Mouse (Mus musculus) mouse embryonic stem cell (cell line): ENCODE results near the gene Scaf4.

ENCODE experiments used
- in situ Hi-C, 2 experiments: fragments of 300-500 bp; cut with MboI; formaldehyde crosslinking; loops; 1 replicate in 1 of 2; 3 replicates in 1 of 2; pipeline ENCODE4 v1.14.3; 2019 to 2020; ENCODE audit warnings: low sequenced_read_pairs in 2 of 2, low pct_unique_long_range_greater_than_20kb in 1 of 2, mixed read lengths in 1 of 2; ENCODE audit not compliant: unreplicated experiment in 1 of 2

The Scaf4 gene

GRCm38 (mm10) chr16:90283905-90284891, at the start of gene Scaf4:
TSS of gene Scaf4 (minus strand) at chr16:90284503.
- in situ Hi-C loops: no loop called here

DNA sequence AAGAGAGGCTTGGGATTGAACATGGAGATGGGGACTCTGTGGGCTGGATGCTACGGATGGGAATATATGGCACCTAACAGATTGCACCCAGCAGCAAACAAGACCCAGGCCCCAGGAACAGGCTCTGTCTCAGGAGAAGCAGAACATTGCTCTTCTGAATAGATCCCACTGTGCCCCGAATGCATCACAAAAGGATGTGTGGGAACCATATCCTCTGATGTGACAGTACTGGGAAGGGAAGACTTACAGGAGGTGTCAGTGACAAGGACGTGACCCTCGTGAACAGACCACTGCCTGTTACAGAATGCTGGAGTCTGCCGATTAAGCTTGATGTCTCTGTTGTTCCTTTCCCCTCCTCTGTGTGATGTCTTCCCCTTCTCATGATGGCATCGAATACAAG, 48.2 kb upstream of the Scaf4 start:
- in situ Hi-C loops: no loop called here

DNA sequence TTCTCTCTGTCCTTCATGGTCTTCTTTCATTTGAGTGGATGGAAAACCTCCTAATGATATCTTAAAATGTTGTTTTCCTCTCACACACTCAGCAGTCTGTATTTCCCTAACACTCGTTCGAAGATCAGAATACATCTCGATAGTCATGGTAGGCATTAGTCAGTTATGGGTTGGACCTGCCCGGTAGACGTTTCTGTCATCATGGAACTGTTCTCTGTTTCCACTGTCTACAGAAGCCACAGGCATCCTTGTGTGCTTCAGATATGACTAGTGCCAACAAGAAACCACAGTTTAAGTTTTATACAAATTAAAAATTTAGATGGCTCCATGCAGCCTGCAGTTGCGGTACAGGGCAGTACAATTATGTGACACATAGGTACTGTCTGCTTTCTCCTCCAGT, 46.7 kb upstream of the Scaf4 start:
- in situ Hi-C loops: no loop called here

GRCm38 (mm10) chr16:90329511-90329910, 45.2 kb upstream of the Scaf4 start:
- in situ Hi-C loops: no loop called here

GRCm38 (mm10) chr16:90322850-90323528, 38.7 kb upstream of the Scaf4 start:
- in situ Hi-C loops: no loop called here

DNA sequence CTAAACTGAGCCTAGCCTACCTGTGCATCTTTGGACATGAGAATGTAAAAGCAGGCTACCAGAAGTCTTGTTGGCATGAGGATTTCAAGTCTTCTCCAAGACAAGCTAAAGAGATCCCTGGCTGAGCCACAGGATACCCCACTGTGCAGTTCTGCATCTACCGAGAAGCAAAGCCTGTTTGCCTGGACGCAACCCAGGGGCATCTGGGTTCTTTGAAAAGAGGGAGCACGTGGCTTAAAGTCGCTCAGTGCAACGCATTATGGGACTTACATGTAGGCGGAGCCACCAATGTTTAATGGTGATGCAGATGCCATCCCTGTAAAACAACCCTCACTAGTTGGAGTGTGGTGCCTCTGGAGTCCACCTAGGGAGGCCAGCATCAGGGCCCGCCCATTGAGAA, 35.0 kb upstream of the Scaf4 start:
- in situ Hi-C loops: loop anchor here in 1 of 2 experiments (10.0 kb wide), 1 partner anchor 55 kb away; no protein-coding TSS in a partner anchor

DNA sequence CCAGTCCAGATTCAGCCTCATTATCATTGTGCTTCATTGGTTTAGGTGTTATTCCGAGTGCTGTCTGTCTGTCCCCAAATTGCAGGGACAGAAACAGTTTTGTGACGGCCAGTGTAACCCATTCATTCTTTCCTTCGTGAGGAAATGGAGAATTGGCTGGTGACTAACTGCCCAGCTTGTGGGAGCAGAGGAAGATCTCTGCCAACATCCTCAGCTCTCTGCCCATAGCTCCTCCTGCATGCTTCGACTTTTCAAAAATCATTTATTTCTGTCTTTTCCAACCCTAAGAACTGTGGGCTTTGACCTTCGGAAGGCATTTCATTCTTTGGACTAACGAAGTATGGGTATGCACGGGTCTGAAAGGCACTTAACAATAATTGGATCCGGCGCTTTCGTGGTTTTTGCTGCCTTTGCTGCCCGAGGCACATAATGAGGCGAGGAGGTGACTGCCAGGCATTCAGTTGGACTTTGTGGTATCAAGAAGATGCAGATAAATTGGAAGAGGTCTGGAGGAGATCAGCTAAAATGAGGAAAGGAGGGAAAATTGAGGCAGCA, 34.1 kb upstream of the Scaf4 start:
- in situ Hi-C loops: loop anchor here in 1 of 2 experiments (10.0 kb wide), 1 partner anchor 56 kb away; no protein-coding TSS in a partner anchor

DNA sequence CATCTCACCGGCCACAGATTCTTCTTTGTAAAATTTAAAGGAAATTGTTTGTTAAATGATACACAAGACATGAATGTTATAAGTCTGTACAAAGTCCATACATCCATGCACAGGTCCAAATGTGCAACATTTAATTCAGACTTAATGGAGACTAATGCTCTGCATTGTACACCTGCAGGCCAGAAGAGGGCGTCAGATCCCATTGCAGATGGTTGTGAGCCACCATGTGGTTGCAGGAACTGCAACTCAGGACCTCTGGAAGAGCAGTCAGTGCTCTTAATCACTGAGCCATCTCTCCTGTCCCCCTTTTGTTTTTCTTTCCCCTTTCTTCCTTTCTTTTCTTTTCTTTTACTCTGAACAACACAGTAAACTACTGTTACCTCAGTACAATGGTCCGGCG, 33.5 kb upstream of the Scaf4 start:
- in situ Hi-C loops: loop anchor here in 1 of 2 experiments (10.0 kb wide), 1 partner anchor 57 kb away; no protein-coding TSS in a partner anchor

GRCm38 (mm10) chr16:90315881-90316280, 31.6 kb upstream of the Scaf4 start:
- in situ Hi-C loops: loop anchor here in 1 of 2 experiments (10.0 kb wide), 1 partner anchor 59 kb away; no protein-coding TSS in a partner anchor

- in situ Hi-C loops: loop anchor here in 1 of 2 experiments (10.0 kb wide), 1 partner anchor 62 kb away; no protein-coding TSS in a partner anchor
Measured at GRCm38 (mm10) chr16:90312449-90313082, 28.3 kb upstream of the Scaf4 start.

GRCm38 (mm10) chr16:90310488-90311135, 26.3 kb upstream of the Scaf4 start:
- in situ Hi-C loops: loop anchor here in 1 of 2 experiments (10.0 kb wide), 1 partner anchor 64 kb away; no protein-coding TSS in a partner anchor

- in situ Hi-C loops: loop anchor here in 1 of 2 experiments (10.0 kb wide), 1 partner anchor 65 kb away; no protein-coding TSS in a partner anchor
Measured at GRCm38 (mm10) chr16:90309784-90310183, 25.5 kb upstream of the Scaf4 start.

GRCm38 (mm10) chr16:90303988-90304299, 19.6 kb upstream of the Scaf4 start:
- in situ Hi-C loops: no loop called here

- in situ Hi-C loops: no loop called here
Measured at GRCm38 (mm10) chr16:90303286-90303987, 19.1 kb upstream of the Scaf4 start.

DNA sequence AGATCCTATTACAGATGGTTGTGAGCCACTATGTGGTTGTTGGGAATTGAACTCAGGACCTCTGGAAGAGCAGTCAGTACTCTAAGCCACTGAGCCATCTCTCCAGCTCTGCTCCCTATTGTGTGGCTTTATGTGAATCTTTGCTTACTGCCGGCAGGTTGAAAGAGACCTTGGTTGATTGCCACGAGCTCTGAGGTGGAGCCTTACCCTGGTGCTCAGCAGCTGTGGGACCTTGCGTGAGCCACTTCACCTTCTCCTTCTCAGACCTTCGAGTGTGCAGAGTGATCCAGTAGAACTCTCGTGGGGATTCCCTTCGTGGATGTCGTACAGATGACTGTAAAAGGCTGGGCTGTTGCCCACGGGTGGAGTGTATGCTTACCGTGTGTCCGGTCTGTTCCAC, 17.4 kb upstream of the Scaf4 start:
- in situ Hi-C loops: no loop called here

DNA sequence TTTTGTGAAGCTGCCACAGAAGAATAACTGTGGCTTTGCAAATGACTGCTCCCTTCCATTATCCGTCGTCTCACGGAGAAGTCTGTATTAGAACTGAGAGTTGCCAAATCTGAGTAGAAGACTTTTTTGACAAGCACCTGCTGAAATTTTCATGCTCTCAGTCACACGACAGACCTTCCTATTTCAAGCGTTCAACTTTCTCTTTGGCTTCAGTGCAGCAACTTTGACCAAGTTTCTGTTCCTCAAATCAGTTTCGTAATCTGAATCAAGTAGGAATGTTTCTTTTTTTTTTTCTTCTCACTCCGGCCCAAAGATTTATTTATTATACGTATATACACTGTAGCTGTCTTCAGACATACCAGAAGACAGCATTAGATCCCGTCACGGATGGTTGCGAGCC, 16.6 kb upstream of the Scaf4 start:
- in situ Hi-C loops: no loop called here

DNA sequence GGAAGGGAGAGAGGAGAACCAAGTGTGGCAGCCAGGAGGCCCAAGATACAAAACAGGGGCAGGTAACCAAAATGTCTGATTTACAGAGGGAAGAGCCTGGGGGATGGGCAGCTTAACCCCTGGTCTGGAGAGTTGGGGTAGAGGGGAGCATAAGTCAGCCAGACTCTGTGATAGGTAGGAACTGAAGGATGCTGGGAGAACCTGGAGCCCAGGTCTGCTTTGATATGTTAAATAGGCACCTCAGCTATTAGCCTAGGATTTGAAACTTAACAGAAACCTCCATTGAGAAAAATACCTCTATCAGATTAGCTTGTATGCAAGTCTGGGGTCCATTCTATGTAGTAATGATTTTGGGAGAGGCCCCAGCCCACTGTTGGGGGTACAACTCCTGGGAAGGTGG, 15.3 kb upstream of the Scaf4 start:
- in situ Hi-C loops: no loop called here
